Mouse (Mus musculus) heart, adult 8-10 months (tissue): ENCODE results near the gene M6pr. TPM values are rescaled to one million over a fixed set of nuclear protein-coding genes. Genes with fewer than 3 reads are reported as not detected.
"Not testable (repeated sequence)": the region's sequence is repeated elsewhere in the genome, so short reads cannot be mapped to it uniquely, and the experiment has no call there.

Experiments
- DNase-seq: peaks from one replicate; pipeline ENCODE4 v3.0.0; 2022; ENCODE audit warnings: low spot score
- total RNA-seq, 4 experiments: library from RNA; stranded (reverse); gene quantifications; 2 replicates each; pipeline ENCODE4 v1.2.4; 2022

M6pr gene
- total RNA-seq, 4 experiments from 2014 or later: 43.1 to 44.9 (median 44.1) TPM

DNA sequence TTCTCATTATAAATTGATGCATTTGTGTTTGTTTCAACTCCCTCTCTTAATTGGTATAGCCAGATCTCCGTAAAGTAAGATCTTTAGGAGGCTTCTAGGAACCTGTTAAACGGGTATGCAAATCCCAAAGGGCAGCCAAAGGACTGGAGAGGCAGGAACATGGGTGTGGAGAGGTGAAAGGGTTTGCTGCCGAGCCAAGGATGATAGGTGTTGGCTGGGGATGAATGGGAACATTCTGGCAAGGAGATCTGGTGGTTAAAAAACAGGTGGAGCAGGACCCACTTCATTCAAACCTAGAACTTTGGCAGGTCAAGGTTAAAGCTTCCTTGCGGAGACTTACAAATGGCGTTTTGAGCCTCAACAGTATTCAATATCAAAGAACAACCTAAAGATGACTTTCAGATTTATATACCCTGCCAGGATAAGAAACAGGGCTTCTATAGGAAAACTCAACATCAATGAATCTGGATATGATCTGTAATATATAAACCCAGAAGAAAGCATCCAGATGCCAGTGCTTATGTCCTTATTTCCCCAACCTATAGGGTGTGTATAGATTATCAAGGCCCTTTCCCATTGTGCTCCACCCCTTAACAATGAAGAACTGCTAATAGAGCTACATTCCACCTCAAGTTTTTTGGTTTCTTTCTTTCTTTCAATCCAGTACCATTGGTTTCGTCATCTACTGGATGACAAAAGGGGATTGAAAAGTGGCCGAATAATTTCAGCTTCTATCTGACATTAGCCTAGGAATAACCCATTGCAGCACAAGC lies 32.7 kb downstream of the M6pr start:
- DNase-seq: no peak

DNA sequence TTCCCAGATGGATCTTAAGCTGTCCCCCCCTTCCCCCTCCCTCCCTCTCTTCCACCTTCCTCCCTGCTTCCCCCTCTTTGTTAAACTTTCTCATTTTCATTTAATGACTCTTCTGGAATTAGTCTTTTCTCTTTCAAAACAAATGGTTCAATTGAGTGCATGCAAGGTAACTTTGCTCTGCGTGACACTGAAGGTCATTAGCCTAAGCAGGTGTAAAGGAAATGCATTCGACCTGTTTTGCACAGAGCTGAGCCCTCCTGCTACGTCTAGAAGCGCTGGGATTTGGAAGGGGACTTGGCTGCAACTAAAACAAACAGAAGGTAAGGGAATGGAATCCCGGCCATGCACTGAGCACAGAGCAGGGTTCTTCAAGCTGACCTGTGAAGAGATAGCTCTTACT lies 33.6 kb downstream of the M6pr start:
- no peak for DNase-seq

DNA sequence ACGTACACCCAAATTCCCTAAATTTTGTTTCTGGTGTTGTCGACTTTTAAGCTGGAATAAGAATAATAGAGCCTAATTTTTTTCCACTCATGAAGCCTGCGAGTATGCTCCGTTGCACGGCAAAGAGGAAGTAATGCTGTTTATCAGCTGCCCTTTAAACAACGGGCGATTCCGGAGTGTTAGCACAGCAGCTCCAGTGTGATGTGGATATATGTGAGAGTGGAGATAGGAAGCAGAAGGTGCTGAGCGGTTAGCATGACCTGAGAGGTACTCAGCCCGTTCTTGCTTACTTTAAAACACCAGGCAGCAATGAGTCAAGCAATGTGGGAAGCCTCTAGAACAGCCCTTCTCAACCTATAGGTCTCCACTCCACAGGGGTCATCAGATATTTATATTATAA lies 35.2 kb downstream of the M6pr start:
- DNase-seq: no peak

DNA sequence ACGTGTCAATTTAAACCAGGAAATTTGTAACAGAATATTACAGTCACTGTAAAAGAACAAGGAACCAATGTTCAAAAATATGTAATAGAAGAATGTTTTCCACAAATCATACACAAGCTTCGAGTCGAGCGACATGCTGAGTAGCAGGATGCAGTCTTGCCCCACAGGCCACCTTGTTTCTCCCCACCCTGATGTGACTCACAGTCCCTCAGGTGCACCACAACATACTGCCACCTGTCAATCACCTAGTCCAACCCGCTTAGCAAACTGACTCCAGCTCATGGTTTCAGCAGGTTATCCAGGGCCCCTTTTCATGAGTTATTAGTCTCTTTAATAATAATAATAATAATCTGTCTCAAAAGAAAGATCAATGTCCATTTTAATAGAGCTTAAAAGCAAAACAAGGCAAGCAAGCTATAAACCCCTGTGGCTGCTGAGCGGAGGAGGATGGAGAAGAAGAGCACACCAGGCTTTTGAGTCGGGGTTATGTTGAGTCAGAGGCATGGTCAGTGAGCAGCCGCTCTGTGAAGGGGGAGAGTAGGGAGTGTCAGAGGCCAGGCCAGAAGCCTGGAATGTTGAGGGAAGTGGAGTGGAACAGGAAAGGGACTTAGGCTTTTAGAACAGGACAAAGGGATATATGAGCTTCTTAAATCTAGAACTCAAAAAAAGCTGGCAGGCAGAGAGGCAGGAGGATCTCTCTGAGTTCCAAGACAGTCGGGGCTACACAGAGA lies 36.0 kb downstream of the M6pr start:
- no peak for DNase-seq

DNA sequence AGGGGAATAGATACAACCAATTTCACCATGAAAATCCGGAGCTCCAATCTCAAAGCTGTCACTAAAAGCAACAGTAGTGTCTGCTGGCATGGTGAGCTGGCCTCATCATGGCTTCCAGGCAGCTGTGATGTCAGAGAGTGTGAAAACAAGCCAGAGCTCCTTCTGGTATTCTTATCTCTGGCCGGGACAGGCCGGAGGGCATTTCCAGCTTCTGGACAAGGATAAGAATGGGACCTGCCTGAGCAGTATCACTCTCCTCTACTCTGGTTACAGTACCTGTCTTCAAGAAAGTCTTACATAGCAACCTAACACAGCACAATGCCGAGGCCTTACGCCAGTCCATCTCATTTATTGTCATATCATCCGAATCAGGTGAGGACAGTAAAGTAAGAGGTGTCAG lies 37.2 kb downstream of the M6pr start:
- DNase-seq: no peak

DNA sequence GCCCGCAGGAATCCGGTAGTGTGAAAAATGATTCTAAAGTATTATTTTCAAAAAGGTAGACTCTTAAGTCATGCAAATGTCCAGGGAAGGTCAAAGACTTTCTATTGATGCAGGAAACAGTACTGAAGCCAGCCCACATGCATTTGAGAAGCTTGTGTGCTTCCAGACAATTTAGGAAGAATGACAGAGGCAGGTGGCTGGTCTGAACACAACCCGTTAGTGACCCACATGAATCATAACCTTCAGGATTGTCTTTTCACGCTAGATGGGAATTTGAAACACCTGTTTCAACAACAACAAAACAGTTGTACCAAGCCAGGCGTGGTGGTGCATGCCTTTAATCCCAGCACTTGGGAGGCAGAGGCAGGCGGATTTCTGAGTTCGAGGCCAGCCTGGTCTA lies 37.9 kb downstream of the M6pr start:
- DNase-seq: no peak

DNA sequence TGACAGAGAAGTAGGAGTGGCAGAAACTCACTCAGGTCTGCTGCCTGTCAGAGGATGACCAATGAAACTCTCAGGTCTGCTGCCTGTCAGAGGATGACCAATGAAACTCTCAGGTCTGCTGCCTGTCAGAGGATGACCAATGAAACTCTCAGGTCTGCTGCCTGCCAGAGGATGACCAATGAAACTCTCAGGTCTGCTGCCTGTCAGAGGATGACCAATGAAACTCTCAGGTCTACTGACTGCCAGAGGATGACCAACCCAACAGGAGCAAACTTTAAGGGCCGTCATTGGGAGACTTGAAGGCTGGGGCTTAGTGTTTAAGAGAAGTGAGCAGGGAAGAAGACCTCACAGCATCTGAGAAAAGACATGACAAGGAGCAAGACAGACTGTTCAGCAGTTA lies 38.8 kb downstream of the M6pr start:
- not testable (repeated sequence) for DNase-seq

DNA sequence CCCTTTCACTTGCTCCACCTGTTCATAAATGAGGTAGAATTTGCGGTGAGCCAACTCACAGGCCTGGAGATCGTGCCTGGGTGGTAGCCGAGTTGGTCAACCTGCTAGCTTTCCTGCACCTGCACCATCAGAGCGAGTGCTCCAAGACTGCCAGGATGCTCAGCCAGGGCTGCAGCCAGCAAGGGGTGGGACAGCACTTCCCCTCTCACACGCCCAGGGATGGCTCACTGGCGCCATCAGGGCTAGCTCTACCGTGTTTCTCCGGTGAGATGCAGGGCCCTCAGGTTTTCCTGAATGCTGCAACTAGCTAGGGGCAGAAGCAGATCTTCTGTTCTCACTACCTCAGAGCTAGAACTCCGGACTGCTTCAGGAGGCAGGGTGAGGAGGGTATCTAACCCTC lies 47.4 kb downstream of the M6pr start:
- DNase-seq: no peak

DNA sequence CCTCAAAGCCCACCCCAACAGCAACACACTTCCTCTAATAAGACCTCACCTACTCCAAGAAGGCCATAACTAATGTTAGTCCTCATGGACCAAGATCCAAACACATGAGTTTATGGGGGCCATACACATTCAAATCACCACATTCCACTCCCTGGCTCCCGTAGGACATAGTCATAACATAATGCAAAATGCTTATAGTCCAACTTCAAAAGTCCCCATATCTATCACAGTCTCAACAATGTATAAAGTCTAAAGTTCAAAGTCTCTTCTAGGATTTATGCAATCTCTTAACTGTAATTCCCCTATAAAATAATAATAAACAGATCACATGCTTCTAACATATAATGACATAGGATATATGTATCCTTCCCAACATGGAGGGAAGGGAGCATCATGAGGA lies 48.6 kb downstream of the M6pr start:
- no peak for DNase-seq

DNA sequence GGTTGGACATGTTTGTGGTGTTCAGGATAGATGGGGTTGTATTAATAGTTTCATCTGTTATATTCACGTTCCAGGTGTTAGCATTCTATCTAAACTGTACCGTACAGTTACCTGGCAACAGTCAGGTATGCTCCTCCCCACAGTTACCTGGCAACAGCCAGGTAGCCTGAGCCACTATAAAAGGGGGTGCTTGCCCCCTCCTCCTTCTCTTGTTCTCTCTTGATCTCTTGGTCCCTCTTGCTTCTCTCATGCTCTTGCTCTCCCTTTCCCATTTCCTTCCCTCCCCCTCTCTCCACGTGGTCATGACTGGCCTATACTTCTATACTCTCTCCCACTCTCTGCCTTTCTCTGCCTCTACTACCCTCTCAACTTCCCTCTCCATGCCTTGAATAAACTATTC lies 57.2 kb downstream of the M6pr start:
- DNase-seq: no peak

DNA sequence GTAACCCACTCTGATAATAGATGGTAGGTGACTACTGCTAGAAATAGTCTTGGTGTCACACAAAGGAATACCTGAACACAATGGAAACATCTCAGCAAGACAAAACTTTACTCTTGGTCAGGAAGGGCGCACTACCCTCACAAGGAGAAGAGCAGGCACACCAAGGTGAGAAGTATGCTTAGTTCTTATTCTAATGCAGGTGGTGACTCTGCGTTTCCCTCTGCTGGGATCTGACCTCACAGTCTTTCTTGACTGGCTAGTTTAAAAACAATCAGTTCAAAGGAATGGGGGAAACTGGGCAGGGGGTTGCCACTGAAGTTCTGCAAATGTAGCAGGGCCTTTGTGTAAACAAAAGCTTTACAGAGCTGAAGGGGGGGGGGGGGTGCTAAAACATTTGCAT lies 57.8 kb downstream of the M6pr start:
- no peak for DNase-seq

DNA sequence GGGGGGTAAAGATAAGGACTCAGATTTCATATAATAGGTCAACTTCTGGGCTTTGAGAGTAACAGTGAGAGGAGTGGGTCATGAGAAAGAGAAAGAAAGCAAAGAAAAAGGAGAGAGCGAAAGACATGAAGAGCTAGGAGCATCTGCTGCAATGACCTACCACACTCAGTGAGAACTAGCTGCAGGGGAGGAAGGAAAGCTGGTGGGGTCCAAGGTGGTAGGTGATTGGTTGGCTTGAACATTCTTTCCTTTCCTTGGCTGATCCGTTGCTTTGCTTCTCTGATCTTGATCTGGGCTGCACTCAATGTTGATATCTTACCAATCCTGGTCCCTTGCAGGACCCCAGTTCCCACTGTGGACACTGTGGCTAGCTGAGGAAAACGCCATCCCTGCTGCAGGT lies 58.5 kb downstream of the M6pr start:
- DNase-seq: no peak

Other genes starting within 250 kb of the M6pr start
- not detected for gene Klrg1, start 25.8 kb upstream of the M6pr start, total RNA-seq
- 10 to 100 TPM; 15.8 to 22.7 (median 20.1) TPM for gene Phc1, start 31.8 kb downstream of the M6pr start, total RNA-seq
- under 1 TPM in 1 of 4 experiments, not detected in 3; 0.23 TPM for gene Rimklb, start 190.0 kb downstream of the M6pr start, total RNA-seq
- 10 to 100 TPM; 15.7 to 18.2 (median 18.0) TPM for gene Mfap5, start 197.1 kb downstream of the M6pr start, total RNA-seq
- not detected for gene Aicda, start 245.1 kb downstream of the M6pr start, total RNA-seq